In the genomic region with DNA sequence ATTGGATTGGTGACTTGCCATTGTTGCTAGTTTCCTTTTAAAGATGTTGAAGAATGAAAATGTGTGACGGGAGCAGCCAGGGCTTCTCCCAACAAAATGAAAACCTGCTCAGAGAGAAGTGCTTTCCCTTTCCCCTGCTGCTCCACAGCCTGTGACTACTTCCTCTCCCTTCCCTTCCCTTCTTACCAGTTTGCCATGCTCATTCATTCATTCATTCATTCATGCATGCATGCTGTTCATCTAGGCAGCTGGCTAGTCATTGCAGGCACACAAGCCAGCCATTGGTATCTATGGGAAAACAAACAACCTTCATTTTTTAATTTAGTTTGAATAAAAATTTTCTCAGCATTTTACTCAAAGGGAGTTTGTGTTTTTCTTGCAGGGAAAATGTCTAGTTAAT, we compare ENCODE assay signal across 24 mouse cellular contexts.
"Had no signal": no experiment of that assay in that cellular context is flagged by ENCODE, and none has a peak within 500 bp of the region (broad histone marks: within the 10 kb centered on the region; RNA-seq: fewer than 3 reads in every experiment).

No protein-coding gene starts in this region.

- ATAC-seq: inflammation-experienced regulatory T-cells, adult 6 months; intestine, embryonic 15.5 days; intestine, postnatal 0 days had no signal

- DNase-seq: gastrocnemius, postnatal 14 days; gastrocnemius, postnatal 36 days; heart, adult 11 months; heart, adult 2 months; heart, postnatal 10 days; heart, postnatal 4 days; kidney, adult 18-20 months; kidney, adult 8-10 months; kidney, postnatal 10 days; kidney, postnatal 25 days; kidney, postnatal 4 days; liver; liver, embryonic 13.5 days had no signal

- H3K4me2 ChIP-seq: heart, embryonic 11.5 days; hindbrain, embryonic 12.5 days; intestine, embryonic 15.5 days; limb, embryonic 12.5 days; liver, embryonic 11.5 days; liver, embryonic 13.5 days; liver, embryonic 15.5 days had no signal

- H3K9ac ChIP-seq: hindbrain, embryonic 12.5 days; intestine, embryonic 15.5 days; limb, embryonic 12.5 days; liver, embryonic 13.5 days; liver, embryonic 15.5 days had no signal

- H3K4me3 ChIP-seq: heart, adult 2 months; hindbrain, embryonic 12.5 days; intestine, embryonic 15.5 days; layer of hippocampus, adult 2 months; left cerebral cortex, adult 2 months; limb, embryonic 10.5 days; limb, embryonic 12.5 days; liver, embryonic 13.5 days; liver, embryonic 15.5 days had no signal

- H3K27me3 ChIP-seq: intestine, embryonic 15.5 days had no signal

- H3K9me3 ChIP-seq: hindbrain, embryonic 12.5 days; intestine, embryonic 15.5 days; limb, embryonic 10.5 days; limb, embryonic 12.5 days; liver, embryonic 13.5 days; liver, embryonic 15.5 days had no signal

- H3K4me1 ChIP-seq: liver, embryonic 13.5 days; liver, embryonic 15.5 days had no signal

- H3K27ac ChIP-seq: heart, adult 2 months; hindbrain, embryonic 12.5 days; intestine, embryonic 15.5 days; layer of hippocampus, adult 2 months; left cerebral cortex, adult 2 months; limb, embryonic 10.5 days; limb, embryonic 12.5 days; liver, embryonic 13.5 days; liver, embryonic 15.5 days had no signal

- H3K36me3 ChIP-seq: hindbrain, embryonic 12.5 days; intestine, embryonic 15.5 days; limb, embryonic 10.5 days; limb, embryonic 12.5 days; liver, embryonic 13.5 days; liver, embryonic 15.5 days had no signal
